Mouse (Mus musculus): ENCODE data around the gene Mbd3.
A peak's percentile ranks its signal among the peaks of the same experiment; 100 is the strongest.

Gene Mbd3

DNA sequence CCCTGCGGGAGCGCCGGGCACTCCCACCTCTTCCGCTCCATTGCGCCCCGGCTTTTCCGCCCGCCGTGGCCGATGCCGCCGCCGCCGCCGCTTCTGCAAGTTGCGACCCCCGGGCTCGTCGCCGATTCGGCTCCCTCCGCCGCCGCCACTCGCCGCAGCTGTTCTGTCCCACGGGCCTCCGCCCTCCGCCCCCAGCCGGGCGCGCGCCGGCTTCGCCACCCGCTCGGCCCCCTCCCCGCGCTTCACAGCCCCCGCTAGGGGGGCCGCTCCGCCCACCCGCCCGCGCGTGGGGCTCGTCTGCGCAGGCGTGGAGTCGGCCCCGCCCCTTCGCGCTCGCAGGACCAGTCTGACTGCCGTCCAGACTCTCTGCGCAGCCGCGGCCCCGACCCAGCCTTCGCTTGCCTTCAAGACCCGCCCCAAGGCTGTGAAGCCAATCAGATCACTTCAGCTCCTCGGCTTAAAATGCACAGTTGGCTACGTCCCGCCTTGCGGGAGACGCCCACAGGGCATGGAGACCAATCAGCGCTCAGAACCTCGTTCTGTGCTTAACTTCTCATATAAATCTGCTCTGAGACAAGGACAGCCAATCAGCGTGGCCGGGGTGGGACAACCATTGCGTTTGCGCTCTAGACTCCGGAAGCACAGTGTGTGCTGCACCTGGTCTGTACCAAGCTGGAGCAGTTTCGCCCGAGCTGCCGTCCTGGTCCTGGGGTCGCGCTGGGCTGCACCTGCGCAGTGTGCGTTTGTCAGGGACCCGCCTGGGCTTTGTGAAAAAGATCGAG, at the start of gene Mbd3:
Mbd3 (minus strand) TSS at position 360 of the 782 bp plus-strand sequence.
- DNase-seq (ENCODE audit: low read depth, low spot score) = peak; percentile 100

GRCm38 (mm10) chr10:80445898-80446601, 46.7 kb upstream of the Mbd3 start:
- DNase-seq (ENCODE audit: low read depth, low spot score) = peak; percentile 82

DNA sequence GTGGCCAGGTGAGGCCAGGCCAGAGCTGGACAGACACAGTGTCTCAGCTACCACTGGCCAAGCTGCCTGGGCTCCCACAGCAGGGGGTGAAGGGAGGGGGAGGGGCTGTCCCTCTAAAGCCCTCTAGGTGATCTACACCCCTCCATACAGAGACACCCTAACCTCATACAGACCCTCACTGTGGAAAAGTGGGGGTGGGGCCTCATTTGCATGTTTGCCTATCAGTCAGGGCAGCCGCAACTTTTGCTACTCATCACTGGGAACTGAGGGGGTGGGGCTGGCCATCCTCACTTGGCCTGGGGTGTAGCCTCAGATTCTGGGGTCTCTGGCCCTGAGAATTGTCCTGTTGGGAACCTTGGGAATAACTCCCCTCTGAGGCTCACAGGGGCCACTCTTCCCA, 45.7 kb upstream of the Mbd3 start:
- no peak for DNase-seq (ENCODE audit: low read depth, low spot score)

DNA sequence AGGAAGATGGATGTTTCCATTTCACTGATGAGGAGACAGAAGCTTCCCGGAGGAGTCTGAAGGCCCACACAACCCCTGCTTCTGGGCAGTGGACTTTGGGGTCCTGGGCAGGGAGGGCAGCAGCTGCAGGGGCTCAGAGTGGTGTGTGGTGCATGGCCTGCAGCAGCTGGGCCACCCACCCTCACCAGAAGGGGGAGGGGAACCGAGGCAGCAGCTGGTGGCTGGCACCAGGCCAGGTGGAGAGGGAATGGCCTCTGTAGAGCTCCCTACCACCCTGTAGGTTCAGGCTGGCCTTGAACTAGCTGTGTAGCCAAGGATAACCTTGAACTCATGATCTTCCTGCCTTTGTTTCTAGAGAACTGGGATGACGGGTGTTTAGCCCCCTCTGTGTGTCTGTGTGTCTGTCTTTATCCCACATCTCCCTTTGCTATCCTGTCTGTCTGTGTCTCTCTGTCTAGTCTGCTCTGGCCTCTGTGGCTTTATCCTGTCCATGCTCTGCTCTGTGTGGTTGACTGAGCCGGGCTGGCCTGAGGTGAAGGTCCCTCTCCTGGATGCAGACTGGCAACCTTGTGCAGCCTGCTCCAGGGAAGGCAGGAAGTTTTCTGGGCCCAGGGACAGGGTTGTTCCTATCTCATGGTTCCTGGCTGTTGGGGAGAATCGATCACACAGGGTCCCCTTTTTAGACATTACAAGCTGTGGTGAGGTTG, 45.1 kb upstream of the Mbd3 start:
- no peak for DNase-seq (ENCODE audit: low read depth, low spot score)

GRCm38 (mm10) chr10:80443575-80444278, 44.4 kb upstream of the Mbd3 start:
- DNase-seq (ENCODE audit: low read depth, low spot score) = no peak

GRCm38 (mm10) chr10:80442989-80443388, 43.6 kb upstream of the Mbd3 start:
- no peak for DNase-seq (ENCODE audit: low read depth, low spot score)

DNA sequence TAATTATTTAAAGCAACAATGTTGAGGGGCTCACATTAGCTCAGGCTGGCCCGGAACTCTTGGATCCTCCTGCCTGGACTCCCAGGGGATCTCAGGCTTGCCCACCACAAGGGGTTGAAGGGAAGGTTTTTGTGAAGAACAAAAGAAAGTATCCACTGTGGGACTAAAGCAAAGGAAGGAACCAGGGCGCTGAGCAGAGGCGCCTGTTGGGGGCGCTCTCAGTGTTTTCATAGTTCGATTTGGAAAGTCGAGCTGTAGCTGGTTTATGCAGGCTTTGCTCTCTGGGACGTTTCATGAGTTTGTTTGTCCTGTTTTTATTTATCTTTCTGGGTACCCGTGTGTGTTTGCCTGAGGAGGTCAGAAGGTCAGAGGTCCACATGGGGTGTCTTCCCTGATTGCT, 42.2 kb upstream of the Mbd3 start:
- DNase-seq (ENCODE audit: low read depth, low spot score) = peak; percentile 74

- no peak for DNase-seq (ENCODE audit: low read depth, low spot score)
Observed at GRCm38 (mm10) chr10:80440031-80440430, 40.7 kb upstream of the Mbd3 start.

DNA sequence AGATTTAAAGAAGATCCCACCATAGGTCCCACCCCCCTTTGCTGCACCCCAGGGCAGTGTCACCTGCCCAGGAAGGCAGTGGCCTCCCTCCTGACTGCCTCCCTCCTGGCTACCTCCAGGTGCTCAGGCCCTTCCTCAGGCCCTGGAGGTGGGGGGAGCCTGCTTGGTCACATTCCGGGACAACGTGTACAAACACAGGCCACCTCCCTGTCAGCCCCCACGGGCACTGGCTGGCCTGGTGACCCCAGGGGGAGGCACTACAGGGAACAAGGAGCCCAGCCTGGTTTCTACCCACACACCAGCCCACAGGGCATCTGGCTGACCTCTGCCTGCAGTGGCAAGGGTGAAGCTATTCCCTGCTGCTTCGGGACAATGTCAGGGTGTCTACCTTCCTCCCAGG, 38.6 kb upstream of the Mbd3 start:
- no peak for DNase-seq (ENCODE audit: low read depth, low spot score)

DNA sequence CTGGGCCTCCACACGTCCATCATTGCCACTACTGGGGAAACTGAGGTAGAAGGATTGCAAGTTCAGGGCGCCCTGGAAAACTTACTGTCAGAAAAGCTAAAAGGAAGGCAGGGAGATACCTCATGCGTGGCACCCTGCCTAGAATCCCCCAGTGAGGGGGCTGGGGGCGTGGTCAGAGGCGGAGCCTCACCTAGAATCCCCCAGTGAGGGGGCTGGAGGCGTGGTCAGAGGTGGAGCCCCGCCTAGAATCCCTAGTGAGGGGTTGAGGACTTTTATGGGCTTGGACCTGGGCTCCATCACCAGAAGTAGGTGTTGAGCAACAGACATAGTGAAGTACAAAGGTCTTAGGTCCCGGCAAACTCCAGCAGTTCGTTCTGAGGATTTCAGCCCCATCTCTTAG, 36.9 kb upstream of the Mbd3 start:
- peak; percentile 80 for DNase-seq (ENCODE audit: low read depth, low spot score)

DNA sequence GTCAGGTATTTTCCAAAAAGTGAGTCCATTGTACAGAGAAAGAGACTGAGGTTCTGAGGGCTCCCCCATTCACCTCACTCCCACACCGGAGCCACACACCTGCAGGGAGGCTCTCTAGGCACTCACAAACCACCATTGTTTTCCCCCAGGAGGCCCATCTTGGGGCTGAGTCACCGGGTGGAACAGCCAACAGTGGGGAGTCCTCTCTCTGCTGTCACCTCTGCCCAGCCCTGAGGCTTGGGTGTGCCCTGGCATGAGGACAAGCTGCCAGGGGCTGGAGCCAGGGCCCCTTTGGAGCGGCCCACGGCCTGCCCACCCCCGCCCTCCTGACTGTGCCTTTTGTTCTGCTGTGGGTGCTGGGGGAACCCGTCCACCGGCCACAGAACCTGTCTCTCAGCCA, 36.4 kb upstream of the Mbd3 start:
- peak; percentile 23 for DNase-seq (ENCODE audit: low read depth, low spot score)

DNA sequence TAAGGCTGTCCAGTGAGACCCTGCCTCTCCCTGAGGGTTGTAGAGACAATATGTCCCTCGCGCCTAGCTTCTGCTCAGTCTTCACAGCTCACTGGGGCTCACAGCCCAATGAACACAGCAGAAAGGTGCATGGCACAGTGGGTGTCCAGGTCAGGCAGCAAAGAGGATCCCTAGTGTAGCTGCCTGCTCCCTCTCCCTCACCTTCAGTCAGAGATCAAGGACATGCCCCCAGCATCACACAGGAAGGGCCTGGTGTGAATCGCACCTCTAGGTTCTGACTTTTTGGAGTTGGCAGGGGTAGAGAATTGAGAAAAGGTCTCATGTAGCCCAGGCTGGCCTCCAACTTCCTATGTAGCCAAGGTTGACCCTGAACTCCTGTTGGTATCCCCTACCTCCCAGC, 35.5 kb upstream of the Mbd3 start:
- DNase-seq (ENCODE audit: low read depth, low spot score) = no peak

- DNase-seq (ENCODE audit: low read depth, low spot score) = no peak
Observed at GRCm38 (mm10) chr10:80434233-80434592, 34.9 kb upstream of the Mbd3 start.

DNA sequence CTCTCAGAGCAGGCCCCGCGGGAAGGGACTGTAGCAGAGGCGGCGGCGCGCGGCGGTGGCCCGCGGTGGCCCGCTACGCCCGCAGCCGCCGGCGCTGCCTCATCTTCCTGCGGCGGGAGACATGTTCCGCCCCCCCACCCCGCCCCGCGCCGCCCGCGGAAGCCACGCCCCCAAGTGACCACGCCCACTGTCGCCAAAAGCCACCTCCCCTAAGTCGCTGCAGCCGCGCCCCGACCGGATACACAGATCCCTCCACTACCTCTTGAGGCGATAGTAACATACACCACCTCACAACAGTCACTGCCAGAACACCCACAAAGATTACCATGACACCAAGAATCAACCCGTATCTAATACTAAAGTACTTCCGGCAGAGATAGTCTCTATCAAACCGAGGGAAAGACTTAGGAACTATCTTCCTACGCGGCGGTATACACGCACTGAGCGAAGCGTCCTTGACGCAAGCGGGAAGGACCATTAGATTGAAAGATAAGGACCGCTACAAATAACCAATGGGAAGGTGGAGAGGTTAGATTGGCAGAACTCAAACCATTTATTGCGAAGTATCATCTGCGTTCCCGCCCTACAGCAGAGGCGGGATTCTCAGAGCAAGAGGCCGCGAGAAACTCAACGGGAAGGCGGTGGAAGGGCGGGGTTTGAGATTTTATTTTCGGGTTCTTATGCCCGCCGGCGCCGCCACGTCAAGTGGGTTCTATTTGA, 34.3 kb upstream of the Mbd3 start, which contains the start of gene Tcf3:
Tcf3 (minus strand) TSS at position 135 of the 720 bp plus-strand sequence.
- DNase-seq (ENCODE audit: low read depth, low spot score) = peak; percentile 100

- peak; percentile 41 for DNase-seq (ENCODE audit: low read depth, low spot score)
Observed at GRCm38 (mm10) chr10:80432936-80433512, 33.7 kb upstream of the Mbd3 start.

- no peak for DNase-seq (ENCODE audit: low read depth, low spot score)
Observed at GRCm38 (mm10) chr10:80432387-80432785, 33.0 kb upstream of the Mbd3 start.

- no peak for DNase-seq (ENCODE audit: low read depth, low spot score)
Observed at GRCm38 (mm10) chr10:80431570-80432386, 32.4 kb upstream of the Mbd3 start.

DNA sequence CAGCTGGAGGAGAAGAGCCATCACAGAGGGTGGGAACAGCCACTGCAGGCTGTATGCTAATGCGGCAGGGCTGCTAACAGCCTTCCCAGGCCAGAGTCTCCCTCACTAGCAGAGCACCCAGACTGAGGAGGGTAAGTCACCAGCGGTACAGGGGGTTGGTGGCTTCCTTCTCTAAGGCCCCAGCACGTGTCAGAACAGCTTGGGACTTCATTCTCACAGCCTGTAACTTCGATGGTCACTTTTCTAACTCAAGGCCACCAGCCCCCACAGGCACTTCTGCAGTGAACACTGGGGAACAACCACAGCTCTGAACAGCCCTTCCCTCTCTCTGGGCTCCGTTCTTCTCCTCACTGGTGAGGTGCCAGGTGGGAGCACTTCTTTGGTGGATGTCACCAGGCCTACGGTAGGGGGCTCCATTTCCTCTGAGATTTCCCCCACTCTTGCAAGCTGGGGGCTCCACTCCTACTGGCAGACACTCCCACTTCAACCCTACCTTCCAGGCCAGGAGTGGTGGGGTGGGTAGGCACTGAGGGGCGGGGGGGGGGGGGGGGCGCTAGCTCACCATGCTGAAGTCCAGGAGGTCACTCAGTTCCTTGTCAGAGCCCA, 31.1 kb upstream of the Mbd3 start:
- DNase-seq (ENCODE audit: low read depth, low spot score) = peak; percentile 48

- no peak for DNase-seq (ENCODE audit: low read depth, low spot score)
Observed at GRCm38 (mm10) chr10:80429800-80430199, 30.4 kb upstream of the Mbd3 start.

Measured in R1 (cell line).